Mouse (Mus musculus): ENCODE results near the gene Nr4a3.
A peak's percentile ranks its signal among the peaks of the same experiment; 100 is the strongest.

The Nr4a3 gene

GRCm38 (mm10) chr4:48124416-48124772, 79.4 kb downstream of the Nr4a3 start:
- DNase-seq: no peak

DNA sequence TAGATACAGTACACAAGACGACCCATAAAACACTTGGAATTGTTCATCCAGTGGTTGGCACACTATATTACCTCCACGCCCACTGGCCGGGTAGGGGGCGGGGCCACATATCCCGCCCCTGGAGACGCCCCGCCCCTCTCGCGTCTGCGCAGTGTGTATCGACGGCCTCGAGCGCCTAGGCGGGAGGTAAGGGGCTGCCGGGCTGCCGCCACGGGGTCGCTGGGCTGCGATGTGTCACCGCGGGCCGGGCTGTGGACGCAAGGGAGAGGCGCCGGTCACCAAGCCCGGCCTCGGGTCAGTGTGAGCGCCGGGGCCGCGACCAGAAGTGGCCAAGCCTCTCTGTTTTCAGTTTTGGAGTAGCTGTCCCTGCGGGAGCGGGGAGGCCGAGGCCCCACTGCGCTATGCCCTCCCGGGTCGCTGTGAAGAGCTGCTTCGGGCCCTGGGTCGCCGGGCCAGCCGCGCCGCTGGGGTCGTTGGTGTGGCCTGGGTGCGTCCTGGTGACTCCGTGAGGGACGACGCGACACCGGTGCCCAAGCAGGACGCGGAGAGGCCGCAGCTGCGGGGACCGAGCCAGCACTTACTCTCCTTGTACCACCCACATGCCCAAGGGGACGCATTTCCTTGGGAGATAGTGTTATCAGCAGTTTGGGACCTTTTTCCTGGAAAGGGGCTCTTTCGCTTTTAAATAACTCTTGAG, 80.0 kb downstream of the Nr4a3 start, which contains the start of gene Stx17:
Stx17 (plus strand) TSS at position 143 of the 697 bp plus-strand sequence.
- DNase-seq: peak; percentile 88

DNA sequence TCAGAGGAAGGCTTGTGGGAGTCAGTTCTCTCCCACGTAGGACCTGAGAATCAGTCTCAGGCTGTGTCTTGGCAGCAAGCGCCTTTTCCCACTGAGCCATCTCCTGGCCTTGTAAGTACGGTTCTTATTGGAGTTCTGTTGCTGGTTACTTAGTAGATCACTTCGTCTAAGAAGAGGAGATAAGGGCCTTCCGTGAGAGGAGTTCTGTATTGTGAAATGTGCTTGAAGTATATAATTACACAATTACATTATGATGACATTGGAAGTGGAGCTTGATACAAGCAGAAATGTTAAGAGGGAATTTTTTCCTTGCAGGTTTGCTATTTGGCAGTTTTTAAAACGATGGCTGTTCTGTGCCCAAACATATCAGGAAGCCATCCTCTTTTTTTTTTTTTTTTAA, 85.4 kb downstream of the Nr4a3 start:
- no peak for DNase-seq

- no peak for DNase-seq
Measured at GRCm38 (mm10) chr4:48131606-48132005, 86.7 kb downstream of the Nr4a3 start.

- DNase-seq: no peak
Measured at GRCm38 (mm10) chr4:48132721-48133120, 87.8 kb downstream of the Nr4a3 start.

Measured in layer of hippocampus, adult 9-11 months (tissue).